Mouse (Mus musculus) hindbrain, postnatal 0 days (tissue): ENCODE data around the gene Notch2. TPM values are rescaled to one million over a fixed set of nuclear protein-coding genes. Genes with fewer than 3 reads are reported as not detected.

Experiments used
- ATAC-seq: fragments of 200-750 bp; cut with Nextera tagmentation; 2 replicates; pipeline ENCODE4 v1.8.0; 2017; ENCODE audit warnings: mild to moderate bottlenecking, moderate TSS enrichment, moderate library complexity
- DNase-seq: peaks from one replicate; pipeline ENCODE4 v3.0.0-alpha.2; 2015; ENCODE audit warnings: low spot score
- H3K27ac ChIP-seq: fragments of 300-500 bp; sonication (generic); 2 replicates; pipeline ENCODE4 v1.5.1; 2014; ENCODE audit warnings: mild to moderate bottlenecking
- H3K27me3 ChIP-seq: fragments of 300-500 bp; sonication (generic); 2 replicates; pipeline ENCODE4 v1.6.1; 2014; ENCODE audit warnings: low read length, mixed read lengths; ENCODE audit not compliant: insufficient read depth
- H3K36me3 ChIP-seq: fragments of 300-500 bp; sonication (generic); 2 replicates; pipeline ENCODE4 v1.6.1; 2014; ENCODE audit warnings: low read length, mixed read lengths; ENCODE audit not compliant: insufficient read depth
- H3K4me1 ChIP-seq: fragments of 300-500 bp; sonication (generic); 2 replicates; pipeline ENCODE4 v1.6.1; 2014; ENCODE audit warnings: antibody characterized with exemption, low read length, mixed read lengths; ENCODE audit not compliant: insufficient read depth
- H3K4me2 ChIP-seq: fragments of 300-500 bp; sonication (generic); 2 replicates; pipeline ENCODE4 v1.6.1; 2014; ENCODE audit warnings: low read depth, mild to moderate bottlenecking, low read length, moderate library complexity, mixed read lengths
- H3K4me3 ChIP-seq: fragments of 300-500 bp; sonication (generic); 2 replicates; pipeline ENCODE4 v1.5.1; 2014; ENCODE audit warnings: low read length
- H3K9ac ChIP-seq: fragments of 300-500 bp; sonication (generic); replicated peaks from 2 replicates; pipeline ENCODE4 v1.6.1; 2014; ENCODE audit warnings: mild to moderate bottlenecking, low read length, moderate library complexity, mixed read lengths
- H3K9me3 ChIP-seq: fragments of 300-500 bp; sonication (generic); 2 replicates; pipeline ENCODE4 v1.6.1; 2016; ENCODE audit warnings: low read length, mixed read lengths
- CTCF ChIP-seq: IDR thresholded peaks from 2 replicates; pipeline ENCODE4 v1.5.1; 2016; ENCODE audit warnings: antibody characterized with exemption, control low read depth, low read depth
- WGBS: fragments of 180-500 bp; shearing (Covaris S2); extraction: QIAGEN DNeasy Blood & Tissue Kit; methylation state at CpG from one replicate; pipeline ENCODE4 v1.1.7; 2014; 5-methylcytosine and 5-hydroxymethylcytosine counted together
- polyA plus RNA-seq: library from polyadenylated mRNA; unstranded; fragments of >200 nt; fragmentation: Nextera tagmentation; extraction: Ambion mirVana; gene quantifications from 2 replicates; pipeline ENCODE4 v1.2.1, GENCODE M21; 2015
- total RNA-seq: library from RNA; depleted of rRNA; stranded (reverse); fragments of >200 nt; gene quantifications from 2 replicates; pipeline ENCODE4 v1.2.3, GENCODE M21; 2014

Notch2 gene
- total and polyA plus RNA-seq, 2 experiments from 2014 or later, result 9.5 to 44.9 TPM

GRCm38 (mm10) chr3:98080630-98081029 is 67.3 kb downstream of the Notch2 start:
- TF ChIP-seq CTCF, result no peak
- Histone ChIP-seq H3K27me3 (no peaks in the 10 kb centered on the region), H3K36me3 (no peaks in the 10 kb centered on the region), H3K4me2 (no peak overlapping the region), H3K27ac (no peak overlapping the region), H3K4me1 (peaks cover 5% of the 10 kb centered on the region; the same call in 1 of the 2 replicates), H3K9me3 (no peaks in the 10 kb centered on the region), H3K4me3 (no peak overlapping the region), H3K9ac (no peak overlapping the region)
- ATAC-seq, result no peak
- DNase-seq, result no peak
- WGBS, result 91% methylated on average over 4 of the region's 4 CpGs

DNA sequence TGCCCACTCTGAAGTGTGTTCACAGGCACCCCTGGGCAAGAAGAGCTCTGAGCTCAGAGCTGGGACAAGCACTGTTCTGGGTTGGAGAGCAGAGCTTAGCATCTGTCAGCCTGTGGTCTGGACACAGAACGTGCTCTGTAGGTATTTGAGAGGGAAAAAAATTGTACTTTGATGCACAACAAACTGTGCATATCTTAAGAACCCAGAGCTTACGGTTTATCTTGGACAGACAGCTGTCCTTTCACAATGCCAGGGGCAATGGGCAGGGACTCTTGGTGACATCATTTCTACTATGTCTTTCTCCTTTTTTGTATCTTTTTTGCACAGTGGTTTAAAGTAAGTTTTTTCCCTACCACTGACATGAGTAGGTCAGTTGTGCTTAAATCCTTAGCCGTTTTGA is 68.9 kb downstream of the Notch2 start:
- Histone ChIP-seq H3K9me3 (no peaks in the 10 kb centered on the region), H3K4me3 (no peak overlapping the region)
- 82% methylated on average over 3 of the region's 3 CpGs for WGBS

GRCm38 (mm10) chr3:98082972-98083371 is 69.6 kb downstream of the Notch2 start:
- no peak overlapping the region for H3K9ac ChIP-seq
- WGBS, result 82% methylated on average over 3 of the region's 3 CpGs
- H3K27ac ChIP-seq, result no peak overlapping the region
- ATAC-seq (no peak), DNase-seq (no peak)
- H3K4me2 ChIP-seq, result no peak overlapping the region
- no peaks in the 10 kb centered on the region for H3K36me3 ChIP-seq
- peaks cover 9% of the 10 kb centered on the region; the same call in 1 of the 2 replicates for H3K4me1 ChIP-seq
- H3K4me3 ChIP-seq, result no peak overlapping the region
- TF ChIP-seq CTCF, result no peak
- no peaks in the 10 kb centered on the region for H3K9me3 ChIP-seq
- no peaks in the 10 kb centered on the region for H3K27me3 ChIP-seq

More for the DNA sequence above, 68.9 kb downstream of the Notch2 start:
- no peaks in the 10 kb centered on the region for H3K36me3 ChIP-seq
- no peaks in the 10 kb centered on the region for H3K27me3 ChIP-seq
- H3K4me1 ChIP-seq, result peaks cover 9% of the 10 kb centered on the region; the same call in 1 of the 2 replicates
- H3K4me2 ChIP-seq, result no peak overlapping the region
- H3K27ac ChIP-seq, result peak overlapping the region; percentile 3; the same call in 1 of the 2 replicates
- H3K9ac ChIP-seq, result no peak overlapping the region
- TF ChIP-seq CTCF, result no peak
- ATAC-seq (no peak), DNase-seq (no peak)

DNA sequence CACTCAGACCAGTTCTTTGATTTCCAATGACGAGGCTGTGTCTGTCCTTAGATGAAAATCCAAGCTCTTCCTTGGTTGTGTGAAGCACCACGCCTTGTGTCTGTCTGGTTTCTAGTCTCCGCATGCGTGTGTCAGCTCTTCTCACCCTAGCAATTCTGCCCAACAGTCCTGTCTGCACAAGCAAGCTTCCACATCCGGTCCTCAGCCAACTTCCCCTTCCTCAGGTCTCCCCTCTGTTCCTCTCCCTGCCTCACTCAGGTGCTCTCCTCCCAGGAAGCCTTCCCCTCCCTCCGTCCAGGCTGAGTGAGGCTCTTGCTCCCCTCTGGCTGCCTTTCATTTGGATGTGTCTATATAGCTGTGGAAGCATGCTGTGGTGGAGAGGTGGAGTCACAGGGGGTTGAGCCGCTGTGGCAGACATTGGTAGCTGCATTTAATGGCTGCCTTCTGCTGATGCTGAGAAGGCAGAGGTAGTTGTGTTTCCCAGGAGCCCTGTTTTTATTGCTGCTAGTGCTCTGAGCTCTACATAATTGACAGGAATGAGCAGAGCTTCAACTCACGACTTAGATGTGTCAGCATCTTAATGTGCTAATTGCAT is 70.8 kb downstream of the Notch2 start:
- Histone ChIP-seq H3K27ac (no peak overlapping the region), H3K4me1 (peaks cover 9% of the 10 kb centered on the region; the same call in 1 of the 2 replicates), H3K36me3 (no peaks in the 10 kb centered on the region), H3K9me3 (no peaks in the 10 kb centered on the region), H3K9ac (no peak overlapping the region), H3K27me3 (no peaks in the 10 kb centered on the region), H3K4me2 (no peak overlapping the region), H3K4me3 (no peak overlapping the region)
- ATAC-seq (no peak), DNase-seq (no peak)
- WGBS, result 70% methylated on average over 8 of the region's 8 CpGs
- no peak for TF ChIP-seq CTCF

DNA sequence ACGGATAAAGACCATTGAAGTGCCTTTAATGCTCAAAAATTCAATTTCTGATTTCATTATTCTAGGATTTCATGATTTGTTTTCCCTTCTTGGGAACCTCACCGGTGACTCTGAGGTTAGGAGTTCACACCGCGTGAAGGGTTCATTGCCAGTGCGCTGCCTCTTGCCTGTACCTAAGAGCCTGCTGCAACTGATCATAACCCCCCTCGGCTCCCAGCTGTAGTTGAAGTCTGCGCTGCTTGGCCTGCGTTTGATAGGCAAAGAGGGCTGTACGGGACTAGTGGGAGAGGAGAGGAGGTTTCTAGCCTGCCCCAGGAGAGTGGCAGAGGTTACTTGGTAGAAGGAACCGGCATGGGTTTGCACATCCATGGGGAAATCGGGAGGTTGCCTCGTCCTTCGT is 71.5 kb downstream of the Notch2 start:
- no peaks in the 10 kb centered on the region for H3K36me3 ChIP-seq
- peaks cover 9% of the 10 kb centered on the region; the same call in 1 of the 2 replicates for H3K4me1 ChIP-seq
- H3K9ac ChIP-seq, result no peak overlapping the region
- H3K4me2 ChIP-seq, result no peak overlapping the region
- ATAC-seq, result no peak
- H3K9me3 ChIP-seq, result no peaks in the 10 kb centered on the region
- WGBS, result 73% methylated on average over 13 of the region's 13 CpGs
- H3K4me3 ChIP-seq, result no peak overlapping the region
- no peak for DNase-seq
- 0 out of 2 replicates have a peak overlapping the region, but pooled peaks have one; percentile 23 for H3K27ac ChIP-seq
- H3K27me3 ChIP-seq, result no peaks in the 10 kb centered on the region
- TF ChIP-seq CTCF, result no peak

GRCm38 (mm10) chr3:98085812-98086268 is 72.5 kb downstream of the Notch2 start:
- no peak overlapping the region for H3K4me3 ChIP-seq
- H3K27me3 ChIP-seq, result no peaks in the 10 kb centered on the region
- no peak overlapping the region for H3K9ac ChIP-seq
- H3K27ac ChIP-seq, result no peak overlapping the region
- TF ChIP-seq CTCF, result no peak
- DNase-seq, result no peak
- H3K36me3 ChIP-seq, result no peaks in the 10 kb centered on the region
- no peaks in the 10 kb centered on the region for H3K9me3 ChIP-seq
- no peak overlapping the region for H3K4me2 ChIP-seq
- ATAC-seq, result 0 out of 2 replicates have a peak, but pooled peaks have one; percentile 19
- H3K4me1 ChIP-seq, result peaks cover 9% of the 10 kb centered on the region; the same call in 1 of the 2 replicates
- 36% methylated on average over 5 of the region's 5 CpGs for WGBS

DNA sequence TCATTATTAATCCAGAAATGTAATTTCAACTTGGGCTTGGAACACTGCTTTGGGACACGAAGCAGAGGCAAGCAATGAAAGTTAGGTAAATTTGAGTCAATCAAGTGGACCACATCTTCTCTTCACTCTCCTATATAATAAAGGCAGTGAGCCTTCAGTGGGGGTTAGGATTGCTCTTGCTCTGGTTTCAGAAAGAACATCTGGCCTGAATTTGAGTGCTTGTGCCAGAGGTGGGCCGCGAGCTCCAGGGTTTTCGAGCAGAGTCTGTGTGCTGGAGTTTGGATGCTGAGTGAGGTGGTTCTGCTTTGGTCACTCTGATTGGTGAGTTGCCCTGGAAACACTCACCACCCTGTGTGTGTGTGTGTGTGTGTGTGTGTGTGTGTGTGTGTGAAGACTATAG is 73.1 kb downstream of the Notch2 start:
- peaks cover 9% of the 10 kb centered on the region; the same call in 1 of the 2 replicates for H3K4me1 ChIP-seq
- WGBS, result 71% methylated on average over 4 of the region's 4 CpGs
- no peaks in the 10 kb centered on the region for H3K27me3 ChIP-seq
- ATAC-seq, result no peak
- no peak overlapping the region for H3K27ac ChIP-seq
- no peak overlapping the region for H3K4me3 ChIP-seq
- TF ChIP-seq CTCF, result no peak
- no peaks in the 10 kb centered on the region for H3K9me3 ChIP-seq
- no peak overlapping the region for H3K4me2 ChIP-seq
- no peak overlapping the region for H3K9ac ChIP-seq
- no peak for DNase-seq
- H3K36me3 ChIP-seq, result no peaks in the 10 kb centered on the region
